Mouse (Mus musculus): ENCODE data around the gene Dyx1c1.

The Dyx1c1 gene

GRCm38 (mm10) chr9:72958521-72959450, at the start of gene Dyx1c1, which contains the start of gene Gm44503:
TSS of gene Dyx1c1 (plus strand) at chr9:72958785.
TSS of gene Gm44503 (plus strand) at chr9:72958852.
- DNase-seq (ENCODE audit: low spot score), result peak; percentile 93

GRCm38 (mm10) chr9:72911381-72911780, 47.2 kb upstream of the Dyx1c1 start:
- no peak for DNase-seq (ENCODE audit: low spot score)

GRCm38 (mm10) chr9:72913551-72913950, 45.0 kb upstream of the Dyx1c1 start:
- no peak for DNase-seq (ENCODE audit: low spot score)

GRCm38 (mm10) chr9:72915728-72916127, 42.9 kb upstream of the Dyx1c1 start:
- DNase-seq (ENCODE audit: low spot score), result no peak

GRCm38 (mm10) chr9:72923068-72923467, 35.5 kb upstream of the Dyx1c1 start:
- DNase-seq (ENCODE audit: low spot score), result no peak

GRCm38 (mm10) chr9:72925021-72925934, 33.3 kb upstream of the Dyx1c1 start, which contains the start of gene Pygo1:
TSS of gene Pygo1 (plus strand) at chr9:72925645.
- DNase-seq (ENCODE audit: low spot score), result no peak

GRCm38 (mm10) chr9:72925935-72926258, 32.7 kb upstream of the Dyx1c1 start:
- DNase-seq (ENCODE audit: low spot score), result no peak

- no peak for DNase-seq (ENCODE audit: low spot score)
These were observed 27.3 kb upstream of the Dyx1c1 start for GRCm38 (mm10) chr9:72931166-72931790.

GRCm38 (mm10) chr9:72935309-72935708, 23.3 kb upstream of the Dyx1c1 start:
- DNase-seq (ENCODE audit: low spot score), result no peak

GRCm38 (mm10) chr9:72936301-72936700, 22.3 kb upstream of the Dyx1c1 start:
- no peak for DNase-seq (ENCODE audit: low spot score)

- no peak for DNase-seq (ENCODE audit: low spot score)
These were observed 15.2 kb upstream of the Dyx1c1 start for GRCm38 (mm10) chr9:72943424-72943823.

GRCm38 (mm10) chr9:72944286-72944685, 14.3 kb upstream of the Dyx1c1 start:
- DNase-seq (ENCODE audit: low spot score), result no peak

GRCm38 (mm10) chr9:72947010-72947409, 11.6 kb upstream of the Dyx1c1 start:
- no peak for DNase-seq (ENCODE audit: low spot score)

GRCm38 (mm10) chr9:72949572-72949971, 9.0 kb upstream of the Dyx1c1 start:
- no peak for DNase-seq (ENCODE audit: low spot score)

GRCm38 (mm10) chr9:72954746-72955145, 3.8 kb upstream of the Dyx1c1 start:
- DNase-seq (ENCODE audit: low spot score), result peak; percentile 17

GRCm38 (mm10) chr9:72955546-72955945, 3.0 kb upstream of the Dyx1c1 start:
- peak; percentile 71 for DNase-seq (ENCODE audit: low spot score)

- DNase-seq (ENCODE audit: low spot score), result no peak
These were observed 2.8 kb downstream of the Dyx1c1 start for GRCm38 (mm10) chr9:72961346-72961745.

GRCm38 (mm10) chr9:72961959-72962358, 3.4 kb downstream of the Dyx1c1 start:
- peak; percentile 79 for DNase-seq (ENCODE audit: low spot score)

- DNase-seq (ENCODE audit: low spot score), result peak; percentile 84
These were observed 9.9 kb downstream of the Dyx1c1 start for GRCm38 (mm10) chr9:72968349-72969061.

- DNase-seq (ENCODE audit: low spot score), result peak; percentile 91
These were observed 11.3 kb downstream of the Dyx1c1 start for GRCm38 (mm10) chr9:72969874-72970273.

- DNase-seq (ENCODE audit: low spot score), result no peak
These were observed 13.8 kb downstream of the Dyx1c1 start for GRCm38 (mm10) chr9:72972435-72972834.

All from T-cell, adult 2 months (primary cell).